Mouse (Mus musculus): ENCODE measurements around the gene Gm10320. TPM values are rescaled to one million over a fixed set of nuclear protein-coding genes. Genes with fewer than 3 reads are reported as not detected.

The Gm10320 gene
- total RNA-seq (2021): not detected
- long read RNA-seq, experiment 1: 0 reads
- long read RNA-seq, experiment 2: 0 reads

GRCm38 (mm10) chr13:98491909-98492308, at the start of gene Gm10320:
TSS of gene Gm10320 (minus strand) at chr13:98492001.
- DNase-seq: no peak

- no peak for DNase-seq
Observed at GRCm38 (mm10) chr13:98541601-98542000, 49.8 kb upstream of the Gm10320 start.

- DNase-seq: no peak
Observed at GRCm38 (mm10) chr13:98540206-98540605, 48.4 kb upstream of the Gm10320 start.

GRCm38 (mm10) chr13:98539311-98539710, 47.5 kb upstream of the Gm10320 start:
- DNase-seq: peak in 1 of 2 experiments; percentile 4

- DNase-seq: no peak
Observed at GRCm38 (mm10) chr13:98538587-98538986, 46.8 kb upstream of the Gm10320 start.

GRCm38 (mm10) chr13:98534913-98535262, 43.1 kb upstream of the Gm10320 start:
- DNase-seq: no peak

GRCm38 (mm10) chr13:98534190-98534912, 42.5 kb upstream of the Gm10320 start:
- DNase-seq: peak; percentile 49 to 59

GRCm38 (mm10) chr13:98533415-98533814, 41.6 kb upstream of the Gm10320 start:
- no peak for DNase-seq

- no peak for DNase-seq
Observed at GRCm38 (mm10) chr13:98532699-98533375, 41.0 kb upstream of the Gm10320 start.

GRCm38 (mm10) chr13:98531976-98532375, 40.2 kb upstream of the Gm10320 start:
- no peak for DNase-seq

- no peak for DNase-seq
Observed at GRCm38 (mm10) chr13:98531306-98531705, 39.5 kb upstream of the Gm10320 start.

GRCm38 (mm10) chr13:98523719-98524316, 32.0 kb upstream of the Gm10320 start:
- DNase-seq: no peak

- no peak for DNase-seq
Observed at GRCm38 (mm10) chr13:98518341-98518740, 26.5 kb upstream of the Gm10320 start.

- no peak for DNase-seq
Observed at GRCm38 (mm10) chr13:98517666-98518065, 25.9 kb upstream of the Gm10320 start.

- DNase-seq: no peak
Observed at GRCm38 (mm10) chr13:98516985-98517384, 25.2 kb upstream of the Gm10320 start.

GRCm38 (mm10) chr13:98512066-98512465, 20.3 kb upstream of the Gm10320 start:
- no peak for DNase-seq

GRCm38 (mm10) chr13:98507656-98508055, 15.9 kb upstream of the Gm10320 start:
- DNase-seq: no peak

GRCm38 (mm10) chr13:98506496-98506895, 14.7 kb upstream of the Gm10320 start:
- no peak for DNase-seq

GRCm38 (mm10) chr13:98505989-98506388, 14.2 kb upstream of the Gm10320 start:
- DNase-seq: no peak

- no peak for DNase-seq
Observed at GRCm38 (mm10) chr13:98505489-98505857, 13.7 kb upstream of the Gm10320 start.

GRCm38 (mm10) chr13:98504661-98505488, 13.1 kb upstream of the Gm10320 start:
- DNase-seq: peak in 1 of 2 experiments; percentile 18

GRCm38 (mm10) chr13:98504181-98504660, 12.4 kb upstream of the Gm10320 start:
- DNase-seq: no peak
